ENCODE assay signal across 8 mouse cellular contexts in the genomic region with DNA sequence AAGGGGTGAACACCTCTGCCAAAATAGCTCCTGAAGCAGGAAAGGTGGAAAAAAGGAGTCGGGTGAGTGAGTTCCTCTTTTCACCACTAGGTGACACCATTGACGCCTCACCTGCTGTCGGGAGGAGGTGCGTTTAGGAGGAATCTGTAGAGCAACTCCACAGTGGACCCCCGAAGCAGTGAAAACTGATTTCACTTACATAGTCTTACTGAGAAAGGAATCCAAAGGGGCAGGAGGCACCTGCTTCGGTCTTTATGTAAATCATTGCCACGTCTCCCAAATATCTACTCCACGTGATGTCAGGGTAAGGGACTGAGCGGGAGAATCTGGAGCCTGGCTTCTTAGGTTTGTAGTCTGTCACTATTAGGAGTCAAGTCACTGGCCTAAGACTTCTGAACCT.
DNase-seq lines count a peak whose midpoint lies in the region; ATAC-seq lines count a peak whose summit lies in the region.

No protein-coding gene starts in this region.

- H3K4me1 ChIP-seq in embryonic facial prominence, embryonic 11.5 days (ENCODE audit: control insufficient read depth, insufficient read depth, low read length), result no peaks in the 10 kb centered on the region
- H3K4me1 ChIP-seq in heart, embryonic 14.5 days (ENCODE audit: control insufficient read depth in 2 of 2, insufficient read depth in 2 of 2, low read length in 2 of 2), result 0 out of 4 replicates have a peak, but pooled peaks cover 0 to 4% of the 10 kb centered on the region in 2 experiments
- no peaks in the 10 kb centered on the region; the same call in 1 of the 2 replicates for H3K4me1 ChIP-seq in lung, embryonic 15.5 days

- H3K27ac ChIP-seq in embryonic facial prominence, embryonic 11.5 days (replicated peaks; ENCODE audit: low read depth, low read length), result no peak overlapping the region
- no peak overlapping the region for H3K27ac ChIP-seq in heart, embryonic 14.5 days (replicated peaks in 1 of 2; ENCODE audit: control insufficient read depth in 1 of 2, insufficient read depth in 1 of 2, low read depth in 2 of 2, low read length in 2 of 2)
- no peak overlapping the region for H3K27ac ChIP-seq in lung, embryonic 15.5 days

- no peaks in the 10 kb centered on the region for H3K9me3 ChIP-seq in embryonic facial prominence, embryonic 11.5 days (replicated peaks; ENCODE audit: control insufficient read depth, low read length)
- H3K9me3 ChIP-seq in heart, embryonic 14.5 days (ENCODE audit: control insufficient read depth, low read length), result no peaks in the 10 kb centered on the region
- no peaks in the 10 kb centered on the region for H3K9me3 ChIP-seq in lung, embryonic 15.5 days

- no peak overlapping the region for H3K9ac ChIP-seq in embryonic facial prominence, embryonic 11.5 days (replicated peaks; ENCODE audit: low read length)
- H3K9ac ChIP-seq in heart, embryonic 14.5 days (ENCODE audit: low read length), result no peak overlapping the region
- no peak overlapping the region for H3K9ac ChIP-seq in lung, embryonic 15.5 days

- no peaks in the 10 kb centered on the region for H3K36me3 ChIP-seq in embryonic facial prominence, embryonic 11.5 days (replicated peaks; ENCODE audit: control insufficient read depth, insufficient read depth, low read depth, low read length)
- no peaks in the 10 kb centered on the region for H3K36me3 ChIP-seq in heart, embryonic 14.5 days (ENCODE audit: control insufficient read depth, insufficient read depth, low read length)
- no peaks in the 10 kb centered on the region for H3K36me3 ChIP-seq in lung, embryonic 15.5 days

- peak; percentile 9 for DNase-seq in 3134 (ENCODE audit: extremely low read depth, insufficient read length, low spot score)
- DNase-seq in adrenal gland, postnatal 10 days, result peak; percentile 57
- DNase-seq in embryonic facial prominence, embryonic 11.5 days (ENCODE audit: low spot score), result peak; percentile 74
- peak; percentile 58 for DNase-seq in kidney, postnatal 14 days
- DNase-seq in retina, embryonic 14.5 days (ENCODE audit: low spot score), result peak; percentile 78

- no peaks in the 10 kb centered on the region; the same call in 1 of the 2 replicates for H3K27me3 ChIP-seq in embryonic facial prominence, embryonic 11.5 days (ENCODE audit: control insufficient read depth, insufficient read depth, low read length)
- H3K27me3 ChIP-seq in heart, embryonic 14.5 days (ENCODE audit: control insufficient read depth, insufficient read depth, low read length), result no peaks in the 10 kb centered on the region
- no peaks in the 10 kb centered on the region for H3K27me3 ChIP-seq in lung, embryonic 15.5 days

- ATAC-seq in embryonic facial prominence, embryonic 11.5 days (replicated peaks; ENCODE audit: insufficient number of reproducible peaks, low FRiP score, low TSS enrichment, low read depth), result 0 out of 2 replicates have a peak, but pooled peaks have one; percentile 18
- no peak for ATAC-seq in heart, embryonic 14.5 days (ENCODE audit: insufficient number of reproducible peaks, insufficient read depth, low FRiP score, low read depth)
- ATAC-seq in lung, embryonic 15.5 days (ENCODE audit: borderline replicate concordance, extremely low read depth, low FRiP score, low TSS enrichment), result no peak
- no peak for ATAC-seq in erythroid progenitor cell, adult 5-6 weeks (replicated peaks; ENCODE audit: low FRiP score, poor library complexity, severe bottlenecking)

- no peak overlapping the region for H3K4me3 ChIP-seq in embryonic facial prominence, embryonic 11.5 days (ENCODE audit: low read depth, low read length)
- no peak overlapping the region for H3K4me3 ChIP-seq in heart, embryonic 14.5 days (ENCODE audit: control insufficient read depth in 1 of 2, insufficient read depth in 1 of 2, low read depth in 1 of 2, low read length in 2 of 2)
- H3K4me3 ChIP-seq in lung, embryonic 15.5 days, result no peak overlapping the region

- H3K4me2 ChIP-seq in embryonic facial prominence, embryonic 11.5 days (ENCODE audit: low read depth, low read length), result no peak overlapping the region
- peak overlapping the region; percentile 47 for H3K4me2 ChIP-seq in heart, embryonic 14.5 days (ENCODE audit: low read length)
- H3K4me2 ChIP-seq in lung, embryonic 15.5 days, result peak overlapping the region; percentile 43; the same call in 1 of the 2 replicates

- 13% methylated on average over 9 of the region's 9 CpGs for WGBS in embryonic facial prominence, embryonic 11.5 days
- WGBS in heart, embryonic 14.5 days, result 14% methylated on average over 9 of the region's 9 CpGs
- 6% methylated on average over 9 of the region's 9 CpGs for WGBS in lung, embryonic 15.5 days

Comparison
In these comparisons a context has a peak if more than half of its experiments do, and no peak if none do; other contexts are left out.
1. DNase-seq: peak in every context shown above with its lines; median percentile 78 in retina, embryonic 14.5 days; 74 in embryonic facial prominence, embryonic 11.5 days; 58 in kidney, postnatal 14 days; 57 in adrenal gland, postnatal 10 days; 9 in 3134.